Mouse (Mus musculus) CH12.LX (cell line): ENCODE measurements around the gene Camta1.

Experiments used
- CHD1 ChIP-seq: IDR thresholded peaks from 2 replicates; pipeline ENCODE4 v1.6.1; 2012; ENCODE audit warnings: low read depth, low read length, improper control_type of control experiment, inconsistent platforms
- CHD2 ChIP-seq: IDR thresholded peaks from 2 replicates; pipeline ENCODE4 v1.6.1; 2011; ENCODE audit warnings: low read length, improper control_type of control experiment
- CTCF ChIP-seq, 2 experiments: IDR thresholded peaks in 1 of 2; conservative IDR thresholded peaks in 1 of 2; 2 replicates each; pipeline ENCODE4 v1.5.1; 2011 to 2012; ENCODE audit warnings: low read depth in 2 of 2, low read length in 2 of 2, improper control_type of control experiment in 1 of 2, inconsistent platforms in 1 of 2, mild to moderate bottlenecking in 1 of 2, moderate library complexity in 1 of 2
- POLR2A ChIP-seq: IDR thresholded peaks from 2 replicates; pipeline ENCODE4 v1.6.1; 2011; ENCODE audit warnings: low read depth, mild to moderate bottlenecking, improper control_type of control experiment, low read length
- RAD21 ChIP-seq: IDR thresholded peaks from 2 replicates; pipeline ENCODE4 v1.6.1; 2011; ENCODE audit warnings: low read depth, mild to moderate bottlenecking, low read length, improper control_type of control experiment, moderate library complexity

GRCm38 (mm10) chr4:150880364-150880763, 981.3 kb downstream of the Camta1 start:
- TF ChIP-seq CTCF (conservative IDR thresholded peaks at IDR 0.05 in 1 of 2, IDR thresholded peaks at IDR 0.05 in 1 of 2; ENCODE audit: low read depth in 2 of 2, low read length in 2 of 2) = no peak
- TF ChIP-seq CHD1 = no peak
- no peak for TF ChIP-seq RAD21
- TF ChIP-seq CHD2 = no peak
- TF ChIP-seq POLR2A = no peak
